Mouse (Mus musculus) lung, embryonic 14.5 days (tissue): ENCODE data around the gene Erlin1. TPM values are rescaled to one million over a fixed set of nuclear protein-coding genes. Genes with fewer than 3 reads are reported as not detected.

Experiments used
- ATAC-seq: fragments of 200-750 bp; cut with Nextera tagmentation; 2 replicates; pipeline ENCODE4 v1.8.0; 2017; ENCODE audit warnings: mild to moderate bottlenecking, moderate TSS enrichment, moderate library complexity; ENCODE audit not compliant: insufficient read depth
- DNase-seq: peaks from one replicate; pipeline ENCODE4 v3.0.0-alpha.2; 2015
- H3K27ac ChIP-seq: fragments of 300-500 bp; sonication (generic); 2 replicates; pipeline ENCODE4 v1.5.1; 2014; ENCODE audit warnings: low read depth, mild to moderate bottlenecking, moderate library complexity
- H3K27me3 ChIP-seq: fragments of 300-500 bp; sonication (generic); 2 replicates; pipeline ENCODE4 v1.6.1; 2014; ENCODE audit warnings: low read length, control low read depth; ENCODE audit not compliant: insufficient read depth
- H3K36me3 ChIP-seq: fragments of 300-500 bp; sonication (generic); 2 replicates; pipeline ENCODE4 v1.6.1; 2014; ENCODE audit warnings: control low read depth; ENCODE audit not compliant: insufficient read depth
- H3K4me1 ChIP-seq: fragments of 300-500 bp; sonication (generic); 2 replicates; pipeline ENCODE4 v1.6.1; 2014; ENCODE audit warnings: antibody characterized with exemption, control low read depth; ENCODE audit not compliant: insufficient read depth
- H3K4me2 ChIP-seq: fragments of 300-500 bp; sonication (generic); 2 replicates; pipeline ENCODE4 v1.6.1; 2014; ENCODE audit warnings: mild to moderate bottlenecking
- H3K4me3 ChIP-seq: fragments of 300-500 bp; sonication (generic); 2 replicates; pipeline ENCODE4 v1.5.1; 2014; ENCODE audit warnings: low read depth, low read length
- H3K9ac ChIP-seq: fragments of 300-500 bp; sonication (generic); 2 replicates; pipeline ENCODE4 v1.6.1; 2014
- H3K9me3 ChIP-seq: fragments of 300-500 bp; sonication (generic); 2 replicates; pipeline ENCODE4 v1.6.1; 2016; ENCODE audit warnings: low read depth, low read length, control low read depth
- CTCF ChIP-seq: IDR thresholded peaks from 2 replicates; pipeline ENCODE4 v1.5.1; 2016; ENCODE audit warnings: antibody characterized with exemption, low read depth
- WGBS: fragments of 180-500 bp; shearing (Covaris S2); extraction: QIAGEN DNeasy Blood & Tissue Kit; methylation state at CpG from one replicate; pipeline ENCODE4 v1.1.7; 2014; 5-methylcytosine and 5-hydroxymethylcytosine counted together
- polyA plus RNA-seq: library from polyadenylated mRNA; unstranded; fragments of >200 nt; fragmentation: Nextera tagmentation; extraction: Ambion mirVana; gene quantifications from 2 replicates; pipeline ENCODE4 v1.2.1, GENCODE M21; 2014

Gene Erlin1
- polyA plus RNA-seq, 1 experiment from 2014 or later: 34.8 TPM

DNA sequence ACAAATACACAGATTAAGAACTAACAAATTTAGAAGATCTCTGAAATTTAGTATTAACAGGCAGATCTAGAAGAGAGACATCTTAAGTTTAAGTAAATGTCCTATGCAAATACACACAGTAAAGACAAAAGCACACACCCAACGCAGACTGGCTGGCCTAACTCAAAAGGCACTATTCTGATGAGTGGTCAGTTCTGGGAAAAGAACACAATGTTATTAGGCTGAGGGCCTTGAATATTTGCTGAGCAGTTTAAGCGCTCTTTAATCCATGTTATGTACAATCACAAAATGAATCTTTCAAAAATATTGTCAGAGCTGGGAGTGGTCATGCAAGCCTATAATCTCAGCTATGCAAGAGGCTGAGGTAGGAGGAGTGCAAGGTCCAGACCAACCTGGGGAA, 4.9 kb downstream of the Erlin1 start:
- no peak overlapping the region for H3K4me3 ChIP-seq
- H3K9ac ChIP-seq: no peak overlapping the region
- H3K27me3 ChIP-seq: no peaks in the 10 kb centered on the region
- H3K36me3 ChIP-seq: peaks cover 48% of the 10 kb centered on the region
- TF ChIP-seq CTCF: no peak
- no peak overlapping the region for H3K27ac ChIP-seq
- DNase-seq (no peak), ATAC-seq (no peak)
- H3K4me2 ChIP-seq: no peak overlapping the region
- no peaks in the 10 kb centered on the region for H3K9me3 ChIP-seq
- WGBS: 78% methylated on average over 2 of the region's 2 CpGs
- no peaks in the 10 kb centered on the region; the same call in 1 of the 2 replicates for H3K4me1 ChIP-seq

DNA sequence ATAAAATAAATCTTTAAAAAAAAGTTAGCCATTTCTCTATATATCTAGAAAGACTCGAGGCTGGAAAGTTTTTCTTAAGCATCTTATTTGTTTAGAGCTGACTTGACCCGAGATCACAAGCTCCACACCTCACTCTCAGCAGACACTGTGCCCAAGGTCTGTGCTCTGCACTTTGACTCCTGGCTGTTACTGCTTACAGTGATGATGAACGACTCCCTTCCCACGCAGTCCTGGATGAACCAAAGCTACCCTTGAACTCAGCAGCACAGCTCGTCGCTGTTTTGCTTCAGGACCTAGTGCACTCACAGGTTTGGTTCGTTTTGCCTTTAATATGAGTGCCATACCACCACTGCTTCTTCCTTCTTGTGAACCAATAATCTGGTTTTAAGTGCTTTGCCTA, 5.8 kb downstream of the Erlin1 start:
- no peak overlapping the region for H3K9ac ChIP-seq
- no peaks in the 10 kb centered on the region for H3K9me3 ChIP-seq
- no peaks in the 10 kb centered on the region; the same call in 1 of the 2 replicates for H3K4me1 ChIP-seq
- H3K36me3 ChIP-seq: peaks cover 56% of the 10 kb centered on the region
- no peak overlapping the region for H3K4me3 ChIP-seq
- no peak for ATAC-seq
- 76% methylated on average over 7 of the region's 7 CpGs for WGBS
- no peak overlapping the region for H3K27ac ChIP-seq
- no peaks in the 10 kb centered on the region for H3K27me3 ChIP-seq
- DNase-seq: no peak
- TF ChIP-seq CTCF: no peak
- no peak overlapping the region for H3K4me2 ChIP-seq

DNA sequence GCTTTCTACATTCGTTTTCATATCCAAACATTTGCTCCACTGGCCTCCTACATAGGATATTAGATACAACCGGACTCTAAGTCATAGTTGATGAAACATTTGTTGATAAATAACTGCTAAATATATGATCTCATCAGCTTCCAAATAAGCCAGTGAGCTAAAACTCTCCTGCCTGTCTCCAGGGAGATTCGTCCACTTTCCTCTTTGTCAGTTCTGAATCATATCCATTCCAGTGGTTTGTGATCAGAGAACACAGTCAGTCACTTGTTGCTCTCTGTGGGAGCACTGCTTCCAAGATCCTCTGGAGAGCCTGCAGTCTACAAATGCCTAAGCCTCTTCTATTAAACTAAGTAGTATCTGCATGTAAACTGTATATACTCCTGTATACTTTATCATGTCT, 9.4 kb downstream of the Erlin1 start:
- WGBS: 81% methylated on average over 3 of the region's 3 CpGs

DNA sequence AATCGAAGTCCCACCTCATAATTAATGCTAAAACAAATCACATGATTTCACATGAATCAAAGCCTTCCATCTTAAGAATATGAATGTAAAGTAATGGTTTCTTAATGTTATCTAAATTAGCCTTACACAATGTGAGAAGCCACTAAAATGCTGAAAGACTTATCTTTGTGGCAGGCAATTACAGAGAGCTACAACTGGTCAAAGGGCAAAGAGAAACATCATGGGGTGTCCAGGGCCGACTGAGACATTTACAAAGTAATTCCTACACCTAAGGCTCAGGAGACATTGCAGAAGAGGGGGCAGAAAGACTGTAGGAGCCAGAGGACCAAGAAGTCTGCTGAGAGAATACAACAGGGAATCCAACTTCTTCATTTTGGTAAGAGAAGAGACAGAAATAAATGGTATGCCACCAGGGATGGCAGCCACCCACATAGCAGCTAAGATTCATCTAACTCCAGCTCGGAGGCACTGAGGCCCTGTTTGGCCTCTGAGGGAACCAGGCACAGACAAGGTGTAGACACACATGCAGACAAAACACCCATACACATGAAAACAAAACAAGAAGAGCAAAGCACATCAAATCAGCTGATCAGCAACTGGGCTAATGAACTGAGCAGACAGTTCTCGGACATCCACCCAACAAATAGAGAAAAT, 14.3 kb downstream of the Erlin1 start:
- ATAC-seq (no peak), DNase-seq (no peak)
- no peaks in the 10 kb centered on the region for H3K9me3 ChIP-seq
- no peak overlapping the region for H3K4me2 ChIP-seq
- no peak overlapping the region for H3K27ac ChIP-seq
- no peaks in the 10 kb centered on the region for H3K27me3 ChIP-seq
- WGBS: 67% methylated on average over 4 of the region's 4 CpGs
- H3K4me3 ChIP-seq: no peak overlapping the region
- no peaks in the 10 kb centered on the region for H3K4me1 ChIP-seq
- H3K36me3 ChIP-seq: peaks cover 48% of the 10 kb centered on the region
- TF ChIP-seq CTCF: no peak
- H3K9ac ChIP-seq: no peak overlapping the region

More for the DNA sequence above, 9.4 kb downstream of the Erlin1 start:
- H3K9ac ChIP-seq: no peak overlapping the region
- no peaks in the 10 kb centered on the region for H3K27me3 ChIP-seq
- no peaks in the 10 kb centered on the region for H3K9me3 ChIP-seq
- TF ChIP-seq CTCF: no peak
- ATAC-seq (no peak), DNase-seq (no peak)
- no peak overlapping the region for H3K27ac ChIP-seq
- H3K36me3 ChIP-seq: peaks cover 67% of the 10 kb centered on the region
- H3K4me1 ChIP-seq: no peaks in the 10 kb centered on the region
- no peak overlapping the region for H3K4me3 ChIP-seq
- H3K4me2 ChIP-seq: no peak overlapping the region

DNA sequence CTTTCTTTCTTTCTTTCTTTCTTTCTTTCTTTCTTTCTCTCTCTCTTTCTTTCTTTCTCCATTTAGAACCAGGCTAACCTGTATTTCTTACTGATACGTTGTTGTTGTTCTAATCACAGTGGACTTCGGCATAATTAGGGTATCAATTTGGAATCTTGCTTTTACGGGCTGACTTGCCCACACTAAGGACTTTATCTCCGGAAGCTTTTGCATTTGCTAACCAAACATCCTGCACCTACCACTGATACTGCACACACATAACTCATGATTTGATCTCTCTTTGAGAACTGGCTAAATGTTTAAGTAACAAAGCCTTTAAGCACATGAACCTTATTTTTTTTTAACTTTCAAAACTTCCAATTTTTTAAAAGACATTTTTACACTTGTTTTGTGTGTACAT, 19.2 kb downstream of the Erlin1 start:
- ATAC-seq: no peak
- no peak overlapping the region for H3K27ac ChIP-seq
- WGBS: 63% methylated on average over 4 of the region's 4 CpGs
- no peak overlapping the region for H3K4me2 ChIP-seq
- no peak overlapping the region for H3K4me3 ChIP-seq
- H3K27me3 ChIP-seq: no peaks in the 10 kb centered on the region
- H3K36me3 ChIP-seq: peaks cover 38% of the 10 kb centered on the region
- no peak overlapping the region for H3K9ac ChIP-seq
- DNase-seq: no peak
- no peaks in the 10 kb centered on the region for H3K9me3 ChIP-seq
- H3K4me1 ChIP-seq: no peaks in the 10 kb centered on the region
- TF ChIP-seq CTCF: no peak

DNA sequence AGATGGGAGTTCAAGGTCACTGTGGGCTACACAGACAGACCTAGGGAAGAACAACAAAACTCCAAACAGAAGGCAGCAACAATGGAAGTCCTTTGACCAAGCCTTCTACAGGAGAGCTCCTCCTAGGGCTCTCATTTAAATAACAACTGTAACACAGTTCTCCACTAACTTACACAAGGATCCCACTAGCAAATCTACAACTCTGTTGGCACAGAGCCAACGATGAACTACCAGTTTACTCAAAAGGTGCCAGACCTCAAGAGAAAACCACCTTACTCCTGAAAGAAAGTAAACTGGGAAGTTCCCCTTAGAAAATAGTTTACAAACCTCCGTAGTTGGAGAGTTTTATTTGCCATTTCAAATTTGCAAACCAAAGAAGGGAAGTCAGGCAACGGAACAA, 20.3 kb downstream of the Erlin1 start:
- H3K4me3 ChIP-seq: no peak overlapping the region
- ATAC-seq: no peak
- no peak overlapping the region for H3K27ac ChIP-seq
- WGBS: 63% methylated on average over 3 of the region's 3 CpGs
- no peaks in the 10 kb centered on the region for H3K9me3 ChIP-seq
- H3K9ac ChIP-seq: no peak overlapping the region
- peaks cover 39% of the 10 kb centered on the region for H3K36me3 ChIP-seq
- no peak for TF ChIP-seq CTCF
- no peak overlapping the region for H3K4me2 ChIP-seq
- no peaks in the 10 kb centered on the region for H3K27me3 ChIP-seq
- no peaks in the 10 kb centered on the region for H3K4me1 ChIP-seq
- DNase-seq: peak; percentile 38

DNA sequence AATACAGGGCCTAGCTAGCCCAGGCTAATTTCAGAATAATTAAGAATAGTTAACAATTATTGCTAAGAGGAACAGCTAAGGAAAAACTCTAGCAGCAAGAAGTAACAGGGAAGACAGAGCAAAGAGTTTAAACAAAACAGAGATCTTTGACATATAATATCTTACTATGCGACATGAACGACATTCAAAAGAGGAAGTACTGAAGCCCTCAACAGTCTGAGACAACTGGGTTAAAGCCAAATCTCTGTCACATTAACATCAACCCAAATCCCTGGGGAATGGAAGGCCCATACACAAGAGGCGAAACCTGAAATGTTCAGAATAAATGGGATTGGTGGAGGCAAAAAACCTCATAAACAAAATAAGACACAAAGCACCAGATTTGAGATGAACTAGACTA, 23.7 kb downstream of the Erlin1 start:
- no peak for ATAC-seq
- Histone ChIP-seq H3K4me3 (no peak overlapping the region), H3K4me1 (no peaks in the 10 kb centered on the region), H3K9me3 (no peaks in the 10 kb centered on the region), H3K4me2 (no peak overlapping the region), H3K36me3 (peaks cover 28% of the 10 kb centered on the region; the same call in 1 of the 2 replicates), H3K27me3 (no peaks in the 10 kb centered on the region), H3K9ac (no peak overlapping the region), H3K27ac (no peak overlapping the region)
- WGBS: 78% methylated on average over 3 of the region's 3 CpGs
- no peak for DNase-seq
- TF ChIP-seq CTCF: no peak
